Mouse (Mus musculus) brain, embryonic 14.5 days (tissue): ENCODE data around the gene Gm3248. TPM values are rescaled to one million over a fixed set of nuclear protein-coding genes. Genes with fewer than 3 reads are reported as not detected.
A peak's percentile ranks its signal among the peaks of the same experiment; 100 is the strongest.
"Not testable (repeated sequence)": the region's sequence is repeated elsewhere in the genome, so short reads cannot be mapped to it uniquely, and the experiment has no call there.

Source experiments
- DNase-seq: peaks from one replicate; pipeline ENCODE4 v3.0.0-alpha.2; 2011; ENCODE audit warnings: low read depth
- polyA plus RNA-seq: library from polyadenylated mRNA; depleted of rRNA; stranded (reverse); fragments of >200 nt; gene quantifications from 2 replicates; pipeline ENCODE4 v1.2.3, GENCODE M21; 2012; rRNA removed

The Gm3248 gene
- polyA plus RNA-seq, result 2.1 and 2.8 TPM in 2 replicates

DNA sequence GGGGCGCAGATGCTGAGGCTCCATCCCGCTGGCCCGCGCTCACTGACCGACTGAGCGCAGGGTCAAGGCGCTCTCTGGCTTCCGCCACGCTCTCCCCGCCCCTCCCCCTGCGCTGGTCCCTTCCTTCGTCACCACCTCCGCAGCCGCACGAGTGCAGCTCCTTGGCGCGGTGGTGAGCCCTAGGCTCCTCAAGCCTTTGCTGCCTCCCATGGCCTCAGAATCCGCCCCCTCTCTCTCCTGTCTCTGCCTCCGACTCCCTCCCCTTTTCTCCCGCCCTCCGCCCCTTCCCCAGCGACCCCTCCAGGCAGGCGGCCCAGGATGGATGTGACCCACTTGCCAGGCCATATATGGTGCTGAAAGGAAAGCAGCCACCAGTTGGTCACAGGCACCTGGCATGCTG, at the start of gene Gm3248:
TSS of gene Gm3248 (minus strand) at position 111 of the 400 bp plus-strand sequence.
- DNase-seq, result peak; percentile 53

DNA sequence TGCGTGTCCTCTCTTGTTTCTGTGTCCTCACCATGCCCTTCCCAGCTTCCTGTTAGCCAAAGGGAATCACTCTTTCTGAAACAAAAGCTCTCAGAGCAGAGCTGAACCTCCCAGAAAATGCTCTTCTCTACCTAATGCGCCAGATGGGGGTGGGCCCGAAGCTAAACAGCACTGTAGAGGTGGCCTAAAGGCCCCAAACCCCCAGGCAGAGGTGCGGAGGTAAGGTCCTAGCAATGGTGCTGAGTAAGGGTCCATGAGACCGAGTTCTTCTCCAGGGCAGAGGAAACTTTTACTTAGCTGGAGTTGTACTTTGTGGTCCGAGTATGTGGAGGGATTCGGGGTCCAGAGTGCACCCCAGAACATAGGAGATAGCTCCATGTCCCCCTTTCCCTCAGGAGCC, 25.6 kb upstream of the Gm3248 start:
- not testable (repeated sequence) for DNase-seq

DNA sequence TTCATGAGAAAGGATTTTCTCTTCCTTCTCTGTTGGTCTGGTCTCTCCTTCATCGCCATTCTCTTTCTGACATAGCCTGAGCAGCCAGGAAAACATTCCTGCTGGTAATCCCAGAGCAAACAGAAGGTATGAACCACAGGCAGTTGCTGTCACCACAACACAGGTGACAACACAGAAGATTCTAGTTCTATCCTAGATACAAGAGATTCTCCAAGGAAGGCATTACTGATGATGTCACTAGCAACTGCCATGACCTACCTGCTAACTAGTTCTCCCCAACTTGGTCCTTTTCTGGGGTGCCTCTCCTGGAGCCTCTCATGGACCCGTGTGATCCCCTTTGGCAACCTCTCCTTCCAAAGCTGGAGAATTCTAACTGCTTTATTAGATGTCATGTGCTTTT, 17.5 kb upstream of the Gm3248 start, which contains the start of gene Gm3453:
TSS of gene Gm3453 (minus strand) at position 101 of the 400 bp plus-strand sequence.
- not testable (repeated sequence) for DNase-seq

DNA sequence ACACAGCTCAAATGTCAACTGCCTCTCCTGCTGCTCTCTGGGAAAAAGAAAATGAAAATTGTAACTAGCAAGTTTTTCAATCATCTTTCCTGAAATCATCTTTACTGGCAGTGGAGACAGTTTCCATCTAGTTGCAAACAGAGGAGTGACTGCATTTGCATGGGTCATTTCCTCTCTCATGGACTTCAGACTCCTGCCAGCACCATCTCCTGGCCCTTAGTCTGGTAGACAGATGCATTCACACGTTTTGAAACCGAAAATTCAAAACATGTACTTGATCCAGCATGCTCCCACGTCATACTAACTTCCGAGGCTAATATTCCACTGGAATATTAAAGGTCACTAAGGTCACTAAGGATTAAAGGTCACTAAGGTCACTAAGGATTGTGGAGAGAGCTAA, 896 bp upstream of the Gm3248 start:
- not testable (repeated sequence) for DNase-seq

DNA sequence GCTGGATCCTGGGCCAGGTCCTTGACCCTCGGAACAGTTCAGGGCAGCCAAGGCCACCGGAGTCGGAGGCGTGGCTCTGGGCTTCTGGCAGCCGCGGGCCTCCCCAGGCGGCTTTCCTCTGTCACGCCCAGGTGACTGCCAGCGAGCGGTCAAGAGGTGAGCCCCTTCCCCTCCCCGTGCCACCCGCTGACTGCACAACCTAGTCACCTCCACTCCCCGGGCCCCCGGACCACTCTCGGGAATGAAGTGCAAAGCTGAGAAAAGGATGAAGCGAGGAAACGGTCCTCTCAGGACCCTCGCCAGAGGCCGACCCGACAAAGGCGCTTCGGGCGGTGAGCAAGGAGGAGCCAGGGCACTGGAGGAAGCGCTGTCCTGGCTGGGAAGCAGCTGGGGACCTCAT, 443 bp downstream of the Gm3248 start:
- peak; percentile 11 for DNase-seq

DNA sequence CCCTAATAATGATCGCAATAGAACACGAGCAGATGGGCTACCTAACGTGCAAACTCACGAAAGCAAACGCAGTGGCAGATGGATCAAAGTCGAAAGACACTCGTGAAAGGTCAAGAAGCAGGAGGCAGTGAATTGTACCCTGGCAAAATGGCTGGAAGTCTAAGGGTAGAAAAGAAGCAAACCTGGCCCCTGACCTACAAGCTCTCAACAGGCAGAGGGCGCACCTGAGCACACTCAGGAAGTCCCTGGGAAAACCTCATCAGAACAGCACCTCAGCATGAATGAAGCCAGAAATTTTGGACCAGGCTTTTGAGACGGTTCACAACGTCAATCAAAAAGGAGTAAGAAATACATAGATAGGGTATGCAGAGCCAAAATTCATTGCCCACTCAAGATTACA, 1.1 kb downstream of the Gm3248 start:
- not testable (repeated sequence) for DNase-seq

DNA sequence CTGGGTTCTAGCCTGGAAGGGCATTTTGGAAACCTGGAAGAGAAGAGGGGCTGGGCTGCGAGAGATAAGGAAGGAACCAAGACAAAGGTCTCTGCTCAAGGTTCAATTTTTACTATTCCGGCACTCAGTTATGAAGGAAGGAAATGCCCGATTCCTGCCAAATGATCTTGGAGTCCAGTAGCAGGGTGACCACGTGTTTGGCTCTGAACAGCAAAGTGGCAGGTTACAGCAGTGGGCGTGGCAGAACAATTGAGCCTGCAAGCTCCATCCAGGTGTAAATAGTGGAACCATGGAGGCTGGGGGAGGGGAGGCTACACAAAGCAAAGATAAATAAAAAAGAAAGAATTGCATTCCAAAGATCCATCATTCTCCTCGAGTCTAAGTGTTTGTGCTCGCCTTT, 38.3 kb downstream of the Gm3248 start:
- not testable (repeated sequence) for DNase-seq

DNA sequence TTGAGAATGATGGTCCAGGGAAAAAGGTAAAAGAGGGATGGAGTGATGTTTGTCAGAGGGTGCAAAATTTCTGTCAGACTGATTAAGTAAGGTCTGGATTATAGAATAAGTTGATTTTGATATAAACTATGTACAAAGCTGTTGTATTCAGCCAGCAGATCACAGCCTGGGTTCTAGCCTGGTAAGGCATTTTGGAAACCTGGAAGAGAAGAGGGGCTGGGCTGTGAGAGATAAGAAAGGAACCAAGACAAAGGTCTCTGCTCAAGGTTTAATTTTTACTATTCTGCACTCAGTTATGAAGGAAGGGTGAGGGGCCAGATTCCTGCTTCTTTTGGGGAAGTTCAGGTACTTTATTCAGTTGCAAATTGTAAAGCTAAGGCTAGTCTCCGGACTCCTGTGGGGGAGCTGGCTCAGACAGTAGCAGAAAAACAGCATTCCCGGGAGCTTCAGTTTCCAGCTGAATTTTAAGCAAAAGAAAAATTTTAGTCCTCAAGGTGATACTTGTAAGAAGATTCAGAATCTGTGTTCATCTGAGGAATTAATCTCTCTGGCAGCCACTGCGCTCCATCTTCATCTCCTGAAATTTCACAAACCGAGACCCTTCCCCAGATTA, 43.1 kb downstream of the Gm3248 start:
- DNase-seq, result not testable (repeated sequence)

DNA sequence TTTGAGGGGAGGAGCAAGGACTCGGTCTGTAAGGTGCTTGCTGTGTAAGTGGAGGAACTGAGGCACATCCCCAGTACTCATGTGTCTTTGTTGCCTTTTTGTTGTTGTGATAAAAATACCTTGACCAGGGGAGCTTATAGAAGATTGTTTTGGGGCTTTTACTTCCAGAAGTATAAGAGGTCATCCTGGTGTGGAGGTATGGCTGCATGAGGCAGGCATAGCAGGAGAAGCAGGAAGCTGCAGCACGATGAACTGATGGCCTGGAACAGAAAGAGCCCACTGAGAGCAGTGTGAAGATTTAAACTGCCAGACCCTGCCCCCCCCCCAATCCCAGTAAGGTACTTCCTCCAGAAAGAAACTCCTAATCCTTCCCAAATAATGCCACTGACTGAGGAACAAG, 47.8 kb downstream of the Gm3248 start:
- not testable (repeated sequence) for DNase-seq

Other genes with a start within 250 kb of the Gm3248 start
- 1.2 and 2.6 TPM in 2 replicates for gene Gm3373, start 220.2 kb downstream of the Gm3248 start, polyA plus RNA-seq
- gene Gm3383, start 153.8 kb downstream of the Gm3248 start, polyA plus RNA-seq, result 5.9 and 6.6 TPM in 2 replicates
- not detected in 2 replicates for gene Gm3424, start 131.4 kb downstream of the Gm3248 start, polyA plus RNA-seq
- gene Gm8237, start 81.4 kb downstream of the Gm3248 start, polyA plus RNA-seq, result 0.74 and 1.2 TPM in 2 replicates
- not detected in 2 replicates for gene Gm3453, start 17.4 kb upstream of the Gm3248 start, polyA plus RNA-seq
- gene Gm6337, start 96.5 kb upstream of the Gm3248 start, polyA plus RNA-seq, result not detected in 2 replicates
- 3.6 and 4.0 TPM in 2 replicates for gene Gm8206, start 132.2 kb upstream of the Gm3248 start, polyA plus RNA-seq
- gene Gm3468, start 146.9 kb upstream of the Gm3248 start, polyA plus RNA-seq, result 7.8 and 8.5 TPM in 2 replicates
- gene Gm3476, start 164.1 kb upstream of the Gm3248 start, polyA plus RNA-seq, result not detected in 2 replicates